Mouse (Mus musculus): ENCODE data around the gene 4930404N11Rik. TPM values are rescaled to one million over a fixed set of nuclear protein-coding genes. Genes with fewer than 3 reads are reported as not detected.

The 4930404N11Rik gene
- polyA plus RNA-seq, 1 experiment from 2014 or later: 0.82 TPM

DNA sequence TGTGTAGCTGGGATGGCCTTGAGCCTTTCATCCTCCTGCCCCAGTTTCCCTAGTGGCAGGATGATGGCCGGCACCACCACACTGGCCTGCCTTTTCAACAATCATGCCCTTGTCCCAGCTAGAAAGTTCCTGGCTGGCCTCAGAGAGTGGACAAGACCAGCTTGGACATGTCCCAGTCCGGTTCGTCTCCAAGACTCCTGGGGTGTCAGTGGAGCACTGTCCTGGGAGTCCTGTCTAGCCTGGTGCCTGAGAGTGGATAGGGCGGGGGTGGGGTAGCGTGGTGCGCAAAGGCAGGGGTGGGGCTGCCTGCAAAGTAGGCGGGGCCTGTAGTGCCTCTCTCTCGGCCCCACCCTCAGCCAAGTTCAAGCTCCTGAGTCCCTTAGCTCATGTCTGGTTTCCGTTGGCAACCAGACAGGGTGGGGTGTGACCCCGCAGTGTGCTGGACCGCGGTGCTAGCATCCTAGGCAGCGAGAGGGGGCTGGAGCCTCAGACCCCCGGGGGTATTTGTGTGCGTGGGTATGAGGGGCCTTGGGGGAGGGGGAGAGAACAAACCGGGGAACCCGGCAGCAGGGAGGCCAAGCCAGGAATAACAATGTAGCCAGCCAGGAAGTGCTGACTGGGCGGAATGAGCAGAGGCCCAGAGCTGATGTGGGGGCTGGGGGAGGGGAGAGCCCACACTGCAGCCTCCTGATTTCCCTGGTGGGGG is 36.1 kb upstream of the 4930404N11Rik start:
- WGBS: 9% methylated on average over 18 of the region's 18 CpGs
- H3K36me3 ChIP-seq: peaks cover 76% of the 10 kb centered on the region
- H3K9me3 ChIP-seq (replicated peaks): no peaks in the 10 kb centered on the region
- H3K4me3 ChIP-seq: peak overlapping the region; percentile 19; the same call in 1 of the 2 replicates
- H3K4me2 ChIP-seq: peak overlapping the region; percentile 53
- peak overlapping the region; percentile 61 for H3K9ac ChIP-seq
- peaks cover 59% of the 10 kb centered on the region for H3K4me1 ChIP-seq (replicated peaks)
- H3K27ac ChIP-seq (ENCODE audit: poor library complexity, severe bottlenecking): peak overlapping the region; percentile 93
- peaks cover 5% of the 10 kb centered on the region; the same call in 1 of the 2 replicates for H3K27me3 ChIP-seq (replicated peaks)
- ATAC-seq (ENCODE audit: insufficient number of reproducible peaks, low FRiP score): peak; percentile 86

DNA sequence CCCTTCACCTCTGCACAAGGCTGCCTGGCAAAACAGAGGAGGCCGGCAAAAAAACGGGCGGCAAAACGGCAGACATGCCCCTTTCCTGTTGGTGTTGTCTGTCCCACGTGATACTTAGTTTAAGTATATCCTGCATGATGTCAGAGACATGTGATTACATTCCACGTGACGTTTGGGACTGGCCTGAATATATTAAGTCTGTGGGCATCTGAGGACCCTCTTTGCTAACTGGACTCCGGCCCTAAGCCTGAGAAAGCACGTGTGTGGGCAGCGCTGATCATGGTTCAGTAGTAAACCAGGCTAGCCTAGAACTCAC is 35.5 kb upstream of the 4930404N11Rik start:
- H3K4me2 ChIP-seq: peak overlapping the region; percentile 53
- 0 out of 2 replicates have a peak overlapping the region, but pooled peaks have one; percentile 42 for H3K9ac ChIP-seq
- peaks cover 54% of the 10 kb centered on the region for H3K4me1 ChIP-seq (replicated peaks)
- H3K36me3 ChIP-seq: peaks cover 72% of the 10 kb centered on the region
- H3K27me3 ChIP-seq (replicated peaks): peaks cover 5% of the 10 kb centered on the region; the same call in 1 of the 2 replicates
- H3K27ac ChIP-seq (ENCODE audit: poor library complexity, severe bottlenecking): peak overlapping the region; percentile 93
- WGBS: 25% methylated on average over 10 of the region's 10 CpGs
- no peak overlapping the region for H3K4me3 ChIP-seq
- no peak for ATAC-seq (ENCODE audit: insufficient number of reproducible peaks, low FRiP score)
- no peaks in the 10 kb centered on the region for H3K9me3 ChIP-seq (replicated peaks)

DNA sequence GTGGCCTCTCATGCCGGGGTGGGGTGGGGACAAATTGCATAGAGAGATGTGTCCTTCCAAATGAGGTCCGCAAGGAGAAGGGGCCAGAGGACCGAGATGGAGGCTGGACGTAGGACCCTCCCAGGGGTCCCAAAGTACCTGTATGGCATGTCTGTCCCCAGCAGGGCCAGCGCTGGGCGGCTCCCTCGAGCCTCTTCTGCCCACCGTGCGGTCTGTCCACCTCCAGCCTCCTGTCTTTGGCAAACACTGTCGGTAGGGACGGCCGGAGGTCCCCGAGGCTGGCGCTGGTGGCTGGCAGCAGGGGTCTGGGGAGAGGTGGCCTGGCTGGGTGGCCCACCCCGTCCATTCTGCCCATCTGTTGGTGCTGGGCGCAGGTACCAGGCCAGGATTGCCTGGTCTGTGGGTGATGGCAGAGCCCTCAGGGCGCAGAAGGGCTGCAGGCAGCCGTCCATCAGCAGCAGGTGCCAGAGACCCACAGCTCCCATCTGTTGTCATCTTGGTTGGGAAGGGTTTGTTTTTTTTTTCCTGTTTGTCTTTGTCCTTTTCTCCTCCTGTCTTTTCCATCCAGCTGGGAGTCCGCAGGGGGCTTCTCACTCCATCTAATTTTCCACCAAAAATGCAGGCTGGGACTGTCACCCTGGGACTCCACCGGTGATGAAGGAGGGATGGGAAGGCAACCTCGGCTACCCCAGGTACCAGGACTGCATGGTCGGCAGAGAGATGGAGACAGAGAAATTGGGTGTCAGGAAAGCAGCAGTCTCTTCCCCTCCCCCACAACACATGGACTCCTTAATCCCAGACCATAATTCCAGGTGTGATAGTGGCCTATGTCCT is 35.0 kb upstream of the 4930404N11Rik start:
- no peak for ATAC-seq (ENCODE audit: insufficient number of reproducible peaks, low FRiP score)

DNA sequence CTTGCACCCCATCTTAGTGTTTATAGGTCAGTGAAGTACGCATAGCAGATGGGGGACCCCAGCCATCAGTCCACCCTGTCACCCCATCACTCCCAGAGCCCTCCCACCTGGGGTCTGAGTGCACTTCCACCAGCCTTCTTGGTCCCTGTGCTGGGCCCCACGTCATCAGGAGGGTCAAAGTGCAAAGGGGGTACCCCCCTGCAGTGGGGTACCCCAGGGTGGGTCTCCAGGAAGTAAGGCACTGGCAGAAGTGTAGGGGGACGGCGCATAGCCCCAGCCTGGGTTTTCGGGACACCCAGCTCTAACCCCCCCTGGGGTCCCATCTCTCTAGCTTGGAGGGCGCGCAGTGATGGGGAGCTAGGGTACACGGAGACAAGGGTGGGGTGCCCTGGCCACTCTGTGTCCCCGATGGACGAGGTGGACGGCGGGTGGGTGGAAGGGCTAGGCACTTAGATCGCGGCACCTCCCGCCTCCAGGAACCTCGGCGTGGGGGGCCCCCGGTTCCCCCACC is 34.2 kb upstream of the 4930404N11Rik start:
- Histone ChIP-seq H3K4me1 (replicated peaks) (peaks cover 43% of the 10 kb centered on the region), H3K9me3 (replicated peaks) (no peaks in the 10 kb centered on the region), H3K4me3 (no peak overlapping the region), H3K4me2 (no peak overlapping the region), H3K9ac (no peak overlapping the region), H3K27ac (ENCODE audit: poor library complexity, severe bottlenecking) (no peak overlapping the region), H3K36me3 (peaks cover 61% of the 10 kb centered on the region), H3K27me3 (replicated peaks) (peaks cover 5% of the 10 kb centered on the region; the same call in 1 of the 2 replicates)
- no peak for ATAC-seq (ENCODE audit: insufficient number of reproducible peaks, low FRiP score)
- WGBS: 66% methylated on average over 18 of the region's 18 CpGs

More for the DNA sequence above, 35.0 kb upstream of the 4930404N11Rik start:
- Histone ChIP-seq H3K4me3 (no peak overlapping the region), H3K4me1 (replicated peaks) (peaks cover 48% of the 10 kb centered on the region), H3K9ac (peak overlapping the region; percentile 42; the same call in 1 of the 2 replicates), H3K27ac (ENCODE audit: poor library complexity, severe bottlenecking) (peak overlapping the region; percentile 2; the same call in 1 of the 2 replicates), H3K36me3 (peaks cover 69% of the 10 kb centered on the region), H3K9me3 (replicated peaks) (no peaks in the 10 kb centered on the region), H3K4me2 (no peak overlapping the region; the same call in 1 of the 2 replicates), H3K27me3 (replicated peaks) (peaks cover 5% of the 10 kb centered on the region; the same call in 1 of the 2 replicates)
- WGBS: 59% methylated on average over 22 of the region's 22 CpGs

DNA sequence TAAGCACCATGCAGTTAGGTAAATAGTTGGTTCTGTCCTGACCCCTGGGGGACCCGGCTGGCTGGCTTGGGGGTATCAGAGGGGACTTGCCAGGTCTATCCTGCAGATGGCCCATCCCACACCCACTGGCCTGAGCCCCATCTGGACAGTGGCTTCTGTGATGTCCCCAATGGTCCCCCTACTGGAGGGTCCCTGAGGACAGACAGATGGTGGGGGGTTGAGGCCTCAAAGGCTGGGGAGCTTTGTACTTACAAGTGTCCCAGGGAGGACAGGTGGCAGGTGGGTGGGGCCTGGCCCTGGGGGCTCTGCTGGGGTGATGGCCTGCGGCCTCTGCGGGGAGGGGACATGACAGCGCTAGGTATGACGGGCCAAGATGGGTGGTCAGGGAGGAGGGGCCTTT is 33.7 kb upstream of the 4930404N11Rik start:
- Histone ChIP-seq H3K27me3 (replicated peaks) (no peaks in the 10 kb centered on the region; the same call in 1 of the 2 replicates), H3K9ac (no peak overlapping the region), H3K27ac (ENCODE audit: poor library complexity, severe bottlenecking) (no peak overlapping the region), H3K4me2 (no peak overlapping the region), H3K4me3 (no peak overlapping the region), H3K36me3 (peaks cover 56% of the 10 kb centered on the region), H3K9me3 (replicated peaks) (no peaks in the 10 kb centered on the region), H3K4me1 (replicated peaks) (peaks cover 39% of the 10 kb centered on the region)
- ATAC-seq (ENCODE audit: insufficient number of reproducible peaks, low FRiP score): no peak
- WGBS: 59% methylated on average over 5 of the region's 5 CpGs

DNA sequence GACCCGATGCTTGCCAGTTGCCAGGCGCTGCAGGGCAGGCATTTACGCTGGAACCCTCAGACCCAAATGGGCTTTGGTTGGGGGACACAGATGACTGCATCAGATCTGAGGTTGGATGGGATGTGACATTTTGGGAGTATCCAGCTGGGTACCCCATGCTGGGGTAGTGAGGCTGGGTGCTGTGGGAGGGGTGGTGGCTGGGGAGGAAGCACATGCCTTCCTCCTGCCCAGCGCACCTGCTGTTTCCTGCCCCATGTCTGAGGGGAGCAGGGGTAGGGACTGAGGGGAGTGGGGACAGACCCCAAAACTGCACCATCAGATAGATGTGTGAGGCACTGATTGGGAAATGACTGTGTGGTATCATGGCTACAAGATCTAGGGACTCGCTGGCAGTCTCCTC is 31.1 kb upstream of the 4930404N11Rik start:
- WGBS: 76% methylated on average over 5 of the region's 5 CpGs
- Histone ChIP-seq H3K36me3 (peaks cover 38% of the 10 kb centered on the region), H3K27me3 (replicated peaks) (no peaks in the 10 kb centered on the region; the same call in 1 of the 2 replicates), H3K27ac (ENCODE audit: poor library complexity, severe bottlenecking) (no peak overlapping the region), H3K4me1 (replicated peaks) (peaks cover 33% of the 10 kb centered on the region), H3K9ac (no peak overlapping the region), H3K9me3 (replicated peaks) (no peaks in the 10 kb centered on the region), H3K4me3 (no peak overlapping the region), H3K4me2 (no peak overlapping the region)
- no peak for ATAC-seq (ENCODE audit: insufficient number of reproducible peaks, low FRiP score)

DNA sequence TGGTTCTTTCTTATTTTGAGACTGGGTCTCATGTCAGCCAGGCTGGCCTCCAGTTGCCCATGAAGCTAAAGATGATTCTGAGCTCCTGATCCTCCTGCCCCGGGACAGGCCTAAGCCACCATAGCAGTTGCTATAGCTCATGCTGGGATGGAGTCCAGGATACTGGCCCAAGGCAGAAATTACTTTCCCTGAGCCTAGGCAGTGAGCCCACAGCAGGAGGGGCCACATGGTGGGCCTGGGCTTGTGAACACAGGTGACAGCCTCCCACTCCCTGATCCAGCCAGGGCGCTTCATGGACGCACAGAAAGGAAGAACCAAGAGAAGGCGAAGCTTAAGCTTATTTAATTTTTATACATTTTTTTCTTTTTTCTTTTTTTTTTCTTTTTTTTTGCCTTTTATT is 30.2 kb upstream of the 4930404N11Rik start:
- peaks cover 38% of the 10 kb centered on the region for H3K36me3 ChIP-seq
- H3K4me3 ChIP-seq: no peak overlapping the region
- 77% methylated on average over 4 of the region's 4 CpGs for WGBS
- H3K27me3 ChIP-seq (replicated peaks): no peaks in the 10 kb centered on the region; the same call in 1 of the 2 replicates
- no peaks in the 10 kb centered on the region for H3K9me3 ChIP-seq (replicated peaks)
- no peak for ATAC-seq (ENCODE audit: insufficient number of reproducible peaks, low FRiP score)
- H3K27ac ChIP-seq (ENCODE audit: poor library complexity, severe bottlenecking): no peak overlapping the region
- H3K4me2 ChIP-seq: no peak overlapping the region
- H3K4me1 ChIP-seq (replicated peaks): peaks cover 24% of the 10 kb centered on the region
- no peak overlapping the region; the same call in 1 of the 2 replicates for H3K9ac ChIP-seq

DNA sequence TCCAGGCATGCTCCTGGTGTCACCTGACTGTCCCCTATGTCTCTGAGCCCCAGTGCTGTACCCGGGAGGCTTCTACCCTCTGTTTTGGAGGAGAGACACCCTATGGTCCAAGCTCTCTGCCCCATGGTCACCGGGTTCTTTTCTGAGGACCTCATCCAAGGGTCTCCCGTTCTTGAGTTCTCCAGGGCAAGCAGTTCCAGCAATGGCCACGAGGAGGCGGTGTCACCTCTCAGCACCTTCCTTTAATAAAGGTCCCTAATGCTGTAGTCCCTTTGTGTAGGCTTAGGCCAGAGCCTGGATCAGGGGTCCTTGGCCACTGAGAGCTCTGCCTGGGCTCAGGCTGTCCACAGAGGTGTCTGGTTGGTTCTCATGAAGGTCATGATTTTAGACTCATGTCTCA is 29.5 kb upstream of the 4930404N11Rik start:
- H3K27me3 ChIP-seq (replicated peaks): no peaks in the 10 kb centered on the region
- H3K27ac ChIP-seq (ENCODE audit: poor library complexity, severe bottlenecking): no peak overlapping the region
- H3K9me3 ChIP-seq (replicated peaks): no peaks in the 10 kb centered on the region
- no peak for ATAC-seq (ENCODE audit: insufficient number of reproducible peaks, low FRiP score)
- WGBS: 13% methylated on average over 5 of the region's 5 CpGs
- no peak overlapping the region for H3K4me3 ChIP-seq
- H3K4me1 ChIP-seq (replicated peaks): peaks cover 20% of the 10 kb centered on the region
- H3K36me3 ChIP-seq: peaks cover 31% of the 10 kb centered on the region
- no peak overlapping the region for H3K4me2 ChIP-seq
- H3K9ac ChIP-seq: no peak overlapping the region

DNA sequence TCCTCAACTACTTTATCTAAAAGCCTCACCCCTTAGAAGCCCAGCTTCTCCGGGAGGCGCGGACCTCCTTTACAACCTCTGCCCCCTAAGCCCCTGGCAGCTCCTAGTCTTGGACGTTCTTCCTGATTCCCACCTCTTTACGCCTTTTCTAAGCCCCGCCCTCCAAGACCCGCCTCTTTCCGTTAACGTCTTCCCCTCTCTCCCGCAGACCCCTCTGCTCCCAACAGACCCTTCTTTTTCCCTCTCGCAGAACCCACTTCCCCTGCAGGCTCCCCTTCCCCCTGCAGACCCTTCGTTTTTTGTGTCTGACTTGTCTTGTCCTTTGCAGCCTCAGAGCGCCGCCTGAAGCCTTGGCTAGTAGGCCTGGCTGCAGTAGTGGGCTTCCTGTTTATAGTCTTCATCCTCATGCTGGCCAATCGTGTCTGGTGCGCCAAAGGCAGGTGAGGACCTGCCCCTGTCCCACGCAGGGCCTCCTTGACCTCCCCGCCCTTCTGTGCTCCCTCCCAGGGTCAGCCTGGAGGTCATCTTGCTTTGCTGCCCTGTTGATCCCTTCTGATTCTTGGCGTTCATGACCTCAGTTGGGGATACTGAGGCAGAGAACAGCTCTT is 27.9 kb upstream of the 4930404N11Rik start:
- H3K4me3 ChIP-seq: peak overlapping the region; percentile 40
- 6% methylated on average over 19 of the region's 19 CpGs for WGBS
- H3K9ac ChIP-seq: peak overlapping the region; percentile 66
- H3K9me3 ChIP-seq (replicated peaks): no peaks in the 10 kb centered on the region
- ATAC-seq (ENCODE audit: insufficient number of reproducible peaks, low FRiP score): no peak
- H3K27ac ChIP-seq (ENCODE audit: poor library complexity, severe bottlenecking): peak overlapping the region; percentile 56; the same call in 1 of the 2 replicates
- H3K36me3 ChIP-seq: peaks cover 21% of the 10 kb centered on the region
- H3K4me2 ChIP-seq: peak overlapping the region; percentile 74
- no peaks in the 10 kb centered on the region for H3K27me3 ChIP-seq (replicated peaks)
- peaks cover 33% of the 10 kb centered on the region for H3K4me1 ChIP-seq (replicated peaks)

DNA sequence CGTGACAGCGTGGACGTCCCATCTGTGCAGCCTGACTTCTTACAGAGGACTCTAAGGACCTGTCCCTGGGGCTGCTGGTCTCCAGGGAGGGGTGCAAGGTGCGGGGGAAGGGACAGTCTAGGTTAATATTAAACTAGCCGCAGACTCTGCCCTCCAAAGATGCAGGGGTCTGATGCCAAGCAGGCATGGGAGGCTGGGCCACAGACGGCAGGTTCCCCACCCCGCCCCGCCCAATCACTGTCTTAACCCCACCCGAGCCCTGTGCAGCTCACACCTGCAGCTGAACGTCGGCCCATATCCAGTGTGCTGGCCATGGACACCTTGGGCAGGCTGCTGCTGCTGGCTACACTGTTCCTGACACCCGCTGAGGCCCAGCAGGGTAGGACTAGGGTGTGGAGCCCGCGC is 27.2 kb upstream of the 4930404N11Rik start, which contains the start of gene Smim24:
TSS of gene Smim24 (plus strand) at position 271 of the 405 bp plus-strand sequence.
- WGBS: 49% methylated on average over 14 of the region's 14 CpGs
- H3K4me3 ChIP-seq: peak within 1 kb of the TSS; percentile 40

More for the DNA sequence above, 27.2 kb upstream of the 4930404N11Rik start, which contains the start of gene Smim24:
- Histone ChIP-seq H3K9me3 (replicated peaks) (no peaks in the 10 kb centered on the region), H3K36me3 (peaks cover 21% of the 10 kb centered on the region), H3K4me1 (replicated peaks) (peaks cover 33% of the 10 kb centered on the region), H3K9ac (peak within 1 kb of the TSS; percentile 66), H3K27ac (ENCODE audit: poor library complexity, severe bottlenecking) (peak within 1 kb of the TSS; percentile 56; the same call in 1 of the 2 replicates), H3K4me2 (peak within 1 kb of the TSS; percentile 74), H3K27me3 (replicated peaks) (no peaks in the 10 kb centered on the region)
- ATAC-seq (ENCODE audit: insufficient number of reproducible peaks, low FRiP score): no peak

Data from heart, embryonic 12.5 days (tissue).